Mouse (Mus musculus): ENCODE data around the gene Med24. TPM values are rescaled to one million over a fixed set of nuclear protein-coding genes. Genes with fewer than 3 reads are reported as not detected.

Gene Med24
- polyA plus RNA-seq, 1 experiment from 2014 or later, result 62.3 TPM

DNA sequence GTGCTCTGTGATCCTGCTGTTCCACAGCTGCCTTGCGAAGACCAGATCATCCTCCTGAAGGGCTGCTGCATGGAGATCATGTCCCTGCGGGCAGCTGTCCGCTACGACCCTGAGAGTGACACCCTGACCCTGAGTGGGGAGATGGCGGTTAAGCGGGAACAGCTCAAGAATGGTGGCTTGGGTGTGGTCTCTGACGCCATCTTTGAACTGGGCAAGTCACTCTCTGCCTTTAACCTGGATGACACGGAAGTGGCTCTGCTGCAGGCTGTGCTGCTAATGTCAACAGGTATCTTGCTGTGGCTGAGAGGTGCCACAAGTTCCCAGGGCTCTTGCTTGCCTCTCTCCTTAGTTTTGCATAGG is 34.2 kb upstream of the Med24 start:
- Histone ChIP-seq H3K4me3 (no peak overlapping the region), H3K9ac (no peak overlapping the region), H3K27me3 (no peaks in the 10 kb centered on the region), H3K36me3 (peaks cover 74% of the 10 kb centered on the region), H3K4me2 (no peak overlapping the region), H3K4me1 (replicated peaks) (peaks cover 41% of the 10 kb centered on the region), H3K9me3 (no peaks in the 10 kb centered on the region), H3K27ac (replicated peaks) (no peak overlapping the region)
- no peak for ATAC-seq (ENCODE audit: low read depth)
- WGBS, result 86% methylated on average over 8 of the region's 8 CpGs

DNA sequence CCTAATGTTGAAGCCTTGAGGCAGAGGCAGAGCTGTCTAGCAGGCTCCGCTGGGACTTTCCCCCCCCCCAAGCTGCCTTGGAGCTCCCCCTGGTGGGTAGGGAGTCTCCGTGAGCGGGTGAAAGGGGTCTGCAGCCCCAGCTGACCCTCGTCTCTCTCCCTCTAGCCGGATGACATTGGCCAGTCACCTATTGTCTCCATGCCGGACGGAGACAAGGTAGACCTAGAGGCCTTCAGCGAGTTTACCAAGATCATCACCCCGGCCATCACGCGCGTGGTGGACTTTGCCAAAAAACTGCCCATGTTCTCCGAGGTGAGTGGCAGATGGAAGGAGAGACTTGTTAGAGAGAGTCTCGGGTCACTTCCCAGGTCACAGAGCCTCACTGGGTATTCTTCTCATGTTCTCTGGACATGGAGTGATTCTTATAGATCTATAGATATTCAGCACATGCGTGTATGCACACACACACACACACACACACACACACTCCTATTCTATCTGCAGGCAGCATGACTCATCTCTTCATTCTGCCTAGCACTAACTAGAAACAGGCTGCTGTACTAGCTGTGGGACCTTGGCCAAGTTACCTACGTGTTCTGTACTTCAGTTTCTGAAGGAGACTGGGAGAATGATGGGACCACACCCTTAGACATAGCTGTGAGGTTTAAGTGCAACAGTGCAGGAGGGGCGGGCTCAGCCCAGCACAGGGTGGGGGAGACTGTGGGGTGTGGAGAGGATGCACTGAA is 33.7 kb upstream of the Med24 start:
- no peak overlapping the region for H3K4me3 ChIP-seq
- H3K9me3 ChIP-seq, result no peaks in the 10 kb centered on the region
- no peak overlapping the region for H3K9ac ChIP-seq
- WGBS, result 71% methylated on average over 17 of the region's 17 CpGs
- ATAC-seq (ENCODE audit: low read depth), result no peak
- no peaks in the 10 kb centered on the region for H3K27me3 ChIP-seq
- H3K36me3 ChIP-seq, result peaks cover 73% of the 10 kb centered on the region
- no peak overlapping the region for H3K27ac ChIP-seq (replicated peaks)
- no peak overlapping the region for H3K4me2 ChIP-seq
- H3K4me1 ChIP-seq (replicated peaks), result peaks cover 35% of the 10 kb centered on the region

DNA sequence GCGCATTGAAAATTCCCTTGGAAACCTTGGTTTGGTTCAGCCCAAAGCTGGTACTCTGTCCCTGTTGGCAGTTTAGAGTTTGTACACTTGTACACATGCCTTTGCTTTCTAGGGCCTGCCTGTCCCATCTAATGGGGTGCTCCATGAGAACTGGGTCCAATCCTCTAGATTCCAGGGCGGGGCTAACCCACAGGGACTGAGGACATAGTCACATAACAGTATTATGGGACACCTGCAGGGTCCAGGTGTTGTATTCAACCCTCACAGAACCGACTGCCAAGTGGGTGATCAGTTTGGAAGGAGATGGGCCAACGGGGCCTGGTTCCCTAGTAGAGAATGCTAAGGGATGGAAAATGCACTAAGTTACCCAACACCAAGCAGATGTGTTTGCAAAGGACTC is 32.7 kb upstream of the Med24 start:
- peaks cover 25% of the 10 kb centered on the region for H3K4me1 ChIP-seq (replicated peaks)
- H3K27ac ChIP-seq (replicated peaks), result no peak overlapping the region
- H3K4me3 ChIP-seq, result no peak overlapping the region
- H3K9ac ChIP-seq, result no peak overlapping the region
- H3K36me3 ChIP-seq, result peaks cover 82% of the 10 kb centered on the region
- 94% methylated on average over 4 of the region's 4 CpGs for WGBS
- no peaks in the 10 kb centered on the region for H3K9me3 ChIP-seq
- ATAC-seq (ENCODE audit: low read depth), result no peak
- H3K4me2 ChIP-seq, result no peak overlapping the region
- H3K27me3 ChIP-seq, result no peaks in the 10 kb centered on the region

DNA sequence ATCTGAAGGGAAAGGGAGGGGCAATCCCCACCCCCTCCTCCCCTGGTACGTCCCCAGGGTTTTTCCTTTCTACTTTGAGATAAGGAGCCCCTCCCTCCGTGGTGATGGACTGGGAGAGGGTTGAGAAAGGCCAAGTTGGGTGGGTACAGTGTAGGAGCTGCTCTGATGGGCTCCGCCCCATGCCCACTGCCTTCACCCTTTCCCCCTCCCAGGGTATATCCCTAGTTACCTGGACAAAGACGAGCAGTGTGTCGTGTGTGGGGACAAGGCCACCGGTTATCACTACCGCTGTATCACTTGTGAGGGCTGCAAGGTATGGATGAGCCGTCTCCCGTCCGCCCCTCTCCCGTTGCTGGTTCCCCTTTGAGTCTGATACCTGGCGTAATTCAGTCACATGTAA is 27.5 kb upstream of the Med24 start:
- Histone ChIP-seq H3K4me2 (no peak overlapping the region), H3K27me3 (no peaks in the 10 kb centered on the region), H3K27ac (replicated peaks) (no peak overlapping the region)

DNA sequence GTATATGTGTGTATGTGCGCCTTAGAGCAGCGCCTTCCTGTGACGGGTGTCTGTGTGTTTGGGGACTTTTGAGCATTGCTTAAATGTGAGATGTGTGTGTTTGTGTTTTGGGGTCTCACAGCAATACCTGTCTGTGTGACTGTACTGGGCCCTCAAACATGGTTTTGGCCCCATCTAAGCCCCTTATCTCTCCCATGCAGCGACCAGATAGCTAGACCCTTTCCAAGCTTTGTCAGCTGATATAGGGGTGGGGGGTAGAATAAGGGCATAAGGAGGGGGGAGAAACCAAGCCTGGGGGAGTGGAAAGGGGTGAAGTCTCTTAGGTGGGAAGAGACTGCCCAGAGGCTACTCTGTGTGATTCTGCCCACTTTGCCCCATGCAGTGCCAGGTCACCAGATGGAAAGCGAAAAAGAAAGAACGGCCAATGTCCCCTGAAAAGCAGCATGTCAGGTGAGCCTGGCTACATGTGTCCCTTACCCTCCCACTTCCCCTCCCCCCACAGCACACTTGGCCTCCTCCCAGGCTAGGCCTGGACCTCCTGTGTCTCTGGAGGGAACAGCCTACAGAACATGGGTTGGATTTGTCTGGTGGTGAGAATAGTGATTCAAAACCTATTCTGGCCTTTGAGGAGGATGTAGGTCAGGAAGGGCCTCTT is 26.6 kb upstream of the Med24 start:
- H3K36me3 ChIP-seq, result peaks cover 68% of the 10 kb centered on the region
- no peak overlapping the region for H3K9ac ChIP-seq
- no peaks in the 10 kb centered on the region for H3K9me3 ChIP-seq
- no peak overlapping the region for H3K4me2 ChIP-seq
- H3K4me3 ChIP-seq, result no peak overlapping the region
- WGBS, result 93% methylated on average over 6 of the region's 6 CpGs
- no peak for ATAC-seq (ENCODE audit: low read depth)
- H3K27me3 ChIP-seq, result no peaks in the 10 kb centered on the region
- H3K27ac ChIP-seq (replicated peaks), result no peak overlapping the region
- peaks cover 44% of the 10 kb centered on the region for H3K4me1 ChIP-seq (replicated peaks)

More for the DNA sequence above, 27.5 kb upstream of the Med24 start:
- 91% methylated on average over 12 of the region's 12 CpGs for WGBS
- H3K9ac ChIP-seq, result peak overlapping the region; percentile 17; the same call in 1 of the 2 replicates
- H3K9me3 ChIP-seq, result no peaks in the 10 kb centered on the region
- H3K4me3 ChIP-seq, result no peak overlapping the region
- ATAC-seq (ENCODE audit: low read depth), result no peak
- peaks cover 76% of the 10 kb centered on the region for H3K36me3 ChIP-seq
- H3K4me1 ChIP-seq (replicated peaks), result peaks cover 36% of the 10 kb centered on the region

DNA sequence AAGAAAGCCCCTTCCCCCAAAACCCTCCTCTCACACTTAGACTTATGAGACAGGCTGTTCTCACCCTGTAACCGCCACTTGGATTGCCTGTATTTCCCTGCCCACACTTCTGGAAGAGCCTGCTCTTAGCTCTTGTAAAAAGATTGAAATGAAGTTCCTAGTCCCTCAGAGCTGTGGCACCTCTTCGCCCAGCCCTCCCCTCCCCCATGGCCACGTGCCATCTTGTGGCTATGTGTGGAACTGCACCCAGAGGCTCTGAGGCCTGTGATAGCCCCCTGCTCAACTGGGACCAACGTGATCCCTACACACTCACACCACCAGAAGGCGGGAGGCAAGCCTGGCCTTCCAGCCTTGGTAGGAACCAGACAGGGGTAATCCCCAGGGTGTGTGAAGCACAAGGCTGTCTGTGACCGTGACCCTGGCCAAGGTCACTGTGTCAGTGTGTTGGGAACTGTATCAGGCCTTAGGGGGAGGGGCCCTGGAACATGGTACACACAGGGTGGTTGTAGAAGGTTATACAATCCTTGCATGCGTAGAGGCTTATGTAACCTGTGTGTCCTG is 25.5 kb upstream of the Med24 start:
- Histone ChIP-seq H3K27me3 (no peaks in the 10 kb centered on the region), H3K36me3 (peaks cover 56% of the 10 kb centered on the region), H3K4me3 (no peak overlapping the region), H3K4me1 (replicated peaks) (peaks cover 56% of the 10 kb centered on the region), H3K4me2 (0 out of 2 replicates have a peak overlapping the region, but pooled peaks have one; percentile 4), H3K27ac (replicated peaks) (peak overlapping the region; percentile 59), H3K9me3 (no peaks in the 10 kb centered on the region), H3K9ac (0 out of 2 replicates have a peak overlapping the region, but pooled peaks have one; percentile 43)
- no peak for ATAC-seq (ENCODE audit: low read depth)
- WGBS, result 20% methylated on average over 7 of the region's 7 CpGs

DNA sequence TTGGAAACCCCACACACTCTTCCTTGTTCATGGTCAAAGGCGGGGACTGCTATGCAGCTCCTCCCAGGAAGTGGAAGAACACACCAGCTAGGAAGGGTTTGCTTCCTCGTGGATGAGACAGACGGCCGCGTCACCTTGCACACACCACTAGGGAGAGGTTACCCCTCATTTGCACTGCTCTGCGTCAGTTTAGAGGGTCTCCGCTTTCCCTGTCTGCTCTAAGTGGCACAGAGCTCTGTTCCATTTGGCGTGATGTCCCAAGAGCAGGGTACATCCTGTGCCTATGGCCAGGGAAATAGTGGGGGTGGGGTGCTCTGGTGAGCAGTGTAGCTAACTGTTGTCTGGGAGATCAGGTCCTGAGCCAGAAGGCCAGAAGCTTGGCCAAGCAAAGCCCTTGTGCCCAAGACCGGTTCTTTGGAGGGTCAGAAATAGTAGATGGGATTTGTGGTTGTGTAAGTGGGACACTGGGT is 25.0 kb upstream of the Med24 start:
- WGBS, result 74% methylated on average over 9 of the region's 9 CpGs
- Histone ChIP-seq H3K27ac (replicated peaks) (peak overlapping the region; percentile 59), H3K9ac (peak overlapping the region; percentile 43; the same call in 1 of the 2 replicates), H3K4me2 (0 out of 2 replicates have a peak overlapping the region, but pooled peaks have one; percentile 4), H3K36me3 (peaks cover 56% of the 10 kb centered on the region), H3K27me3 (no peaks in the 10 kb centered on the region), H3K4me1 (replicated peaks) (peaks cover 61% of the 10 kb centered on the region), H3K4me3 (no peak overlapping the region), H3K9me3 (no peaks in the 10 kb centered on the region)
- no peak for ATAC-seq (ENCODE audit: low read depth)

DNA sequence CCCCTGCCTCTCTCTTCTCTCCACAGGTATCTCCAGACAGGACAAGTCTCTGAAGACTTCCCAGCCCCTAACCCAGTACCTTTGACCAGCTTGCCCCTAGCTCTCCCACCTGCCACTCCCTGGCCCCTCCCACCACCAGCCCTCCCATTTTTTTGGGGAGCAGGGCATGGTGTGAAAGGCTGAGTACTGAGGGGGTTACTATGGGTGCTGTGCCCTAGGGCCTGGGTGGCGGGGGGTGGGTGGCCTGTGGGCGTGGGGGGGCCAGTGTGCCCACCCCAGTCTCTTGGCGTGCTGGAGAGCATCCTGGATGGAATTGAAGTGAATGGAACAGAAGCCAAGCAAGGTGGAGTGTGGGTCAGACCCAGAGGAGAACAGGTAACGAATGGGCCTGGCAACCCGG is 24.0 kb upstream of the Med24 start:
- no peaks in the 10 kb centered on the region for H3K9me3 ChIP-seq
- no peak overlapping the region for H3K4me3 ChIP-seq
- H3K27ac ChIP-seq (replicated peaks), result no peak overlapping the region
- H3K36me3 ChIP-seq, result peaks cover 48% of the 10 kb centered on the region
- H3K9ac ChIP-seq, result no peak overlapping the region
- peaks cover 70% of the 10 kb centered on the region for H3K4me1 ChIP-seq (replicated peaks)
- WGBS, result 93% methylated on average over 5 of the region's 5 CpGs
- H3K27me3 ChIP-seq, result no peaks in the 10 kb centered on the region
- ATAC-seq (ENCODE audit: low read depth), result no peak
- no peak overlapping the region for H3K4me2 ChIP-seq

DNA sequence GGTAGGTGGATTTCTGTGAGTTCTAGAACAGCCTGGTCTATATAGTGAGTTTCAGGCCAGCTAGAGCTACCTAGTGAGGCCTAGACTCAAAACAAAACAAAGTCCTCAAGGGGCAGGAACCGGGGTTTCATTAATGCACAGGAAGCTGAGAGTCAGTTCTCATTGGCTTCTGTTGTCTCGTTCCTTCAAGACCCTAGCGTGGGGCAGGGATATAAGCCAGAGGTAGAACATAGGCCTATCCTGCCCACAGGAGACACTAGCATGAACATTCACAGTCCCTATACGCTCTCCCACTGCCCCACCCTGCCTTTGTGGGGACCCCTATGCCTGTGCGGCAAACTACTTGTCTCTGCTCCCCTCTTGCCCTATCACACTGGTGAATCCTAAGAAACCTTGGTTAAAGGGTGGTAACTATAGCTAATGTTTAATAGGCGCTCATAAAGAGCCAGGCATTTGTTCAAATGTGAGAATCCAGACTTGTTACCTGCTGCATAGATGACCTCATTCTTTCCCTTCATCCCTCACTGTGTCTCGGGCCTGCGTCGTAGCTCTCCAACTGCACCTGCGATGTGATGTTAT is 23.4 kb upstream of the Med24 start:
- Histone ChIP-seq H3K4me2 (no peak overlapping the region), H3K9ac (peak overlapping the region; percentile 18; the same call in 1 of the 2 replicates), H3K4me3 (no peak overlapping the region), H3K4me1 (replicated peaks) (peaks cover 76% of the 10 kb centered on the region), H3K9me3 (no peaks in the 10 kb centered on the region), H3K27me3 (no peaks in the 10 kb centered on the region), H3K27ac (replicated peaks) (peak overlapping the region; percentile 98), H3K36me3 (peaks cover 43% of the 10 kb centered on the region)
- no peak for ATAC-seq (ENCODE audit: low read depth)
- 85% methylated on average over 10 of the region's 10 CpGs for WGBS

DNA sequence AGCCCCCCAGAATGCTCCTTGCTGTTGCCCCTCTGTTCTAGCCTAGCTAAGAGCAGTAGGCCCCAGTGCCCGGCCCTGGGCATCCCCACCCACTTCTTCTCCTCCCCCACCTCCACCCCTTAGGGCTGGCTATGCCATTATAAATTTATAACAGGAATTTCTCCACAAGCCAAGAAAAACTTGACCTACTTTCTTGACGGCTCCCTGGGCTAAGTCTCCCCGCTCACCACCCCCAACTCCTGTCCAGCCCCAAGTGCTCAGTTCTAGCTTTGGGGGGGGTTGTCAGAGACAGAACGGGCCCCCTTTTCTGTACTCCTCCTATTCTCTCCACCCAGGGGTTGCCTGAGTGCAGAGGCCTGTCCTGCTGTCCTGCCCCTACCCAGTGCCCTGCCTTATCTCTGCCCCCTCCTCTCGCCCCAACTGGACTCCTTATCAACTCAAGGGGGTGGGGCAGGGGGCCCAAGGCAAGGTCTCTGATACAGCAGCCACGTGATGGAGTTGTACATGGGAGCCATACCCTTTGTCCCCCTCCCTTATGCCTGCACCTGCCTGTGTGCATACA is 22.1 kb upstream of the Med24 start:
- 22% methylated on average over 6 of the region's 6 CpGs for WGBS

DNA sequence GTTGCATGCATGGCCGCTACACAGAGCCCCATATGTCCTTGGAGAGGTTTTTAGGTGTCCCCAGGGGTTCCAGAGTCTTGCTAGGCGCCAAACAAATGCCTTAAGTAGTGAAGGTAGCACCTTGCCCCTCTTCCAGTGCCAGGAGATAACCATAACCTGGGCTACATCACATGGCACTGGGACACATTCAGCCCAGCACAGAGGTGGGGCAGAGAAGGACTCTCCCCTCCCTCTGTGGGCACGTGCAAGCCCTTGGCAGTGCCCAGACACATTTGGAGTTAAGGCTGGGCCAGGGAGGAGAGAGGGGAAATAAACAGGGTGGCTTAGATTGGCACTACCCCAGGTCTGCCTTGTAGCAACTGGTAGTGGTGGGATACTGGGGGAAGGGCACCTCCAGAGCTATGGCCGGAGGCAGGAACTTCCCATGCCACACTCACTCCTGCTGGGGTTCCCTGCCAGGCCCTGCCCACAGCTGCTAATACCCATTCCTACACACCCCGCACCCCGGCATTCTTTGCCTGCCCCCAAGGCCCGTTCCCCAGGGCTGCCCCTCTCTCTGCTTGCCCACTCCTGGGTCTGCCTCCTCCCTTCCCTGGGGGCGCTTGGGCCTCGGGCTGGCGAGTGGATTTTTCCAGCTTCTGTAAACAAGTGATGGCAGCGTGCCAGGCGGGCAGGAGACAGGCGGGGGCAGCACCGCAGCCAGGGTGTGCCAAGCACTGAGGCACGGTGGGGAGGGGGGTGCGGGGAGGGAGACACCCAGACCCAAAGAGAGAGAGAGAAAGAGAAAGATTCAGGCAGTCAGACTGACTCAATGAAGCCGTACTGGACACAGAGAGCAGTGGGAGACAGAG is 21.3 kb upstream of the Med24 start:
- Histone ChIP-seq H3K9ac (peak overlapping the region; percentile 76), H3K27ac (replicated peaks) (peak overlapping the region; percentile 98), H3K9me3 (no peaks in the 10 kb centered on the region), H3K4me3 (peak overlapping the region; percentile 11), H3K27me3 (no peaks in the 10 kb centered on the region), H3K36me3 (peaks cover 23% of the 10 kb centered on the region), H3K4me1 (replicated peaks) (peaks cover 96% of the 10 kb centered on the region), H3K4me2 (peak overlapping the region; percentile 96)
- 9% methylated on average over 17 of the region's 17 CpGs for WGBS
- ATAC-seq (ENCODE audit: low read depth), result peak; percentile 62

More for the DNA sequence above, 22.1 kb upstream of the Med24 start:
- H3K9ac ChIP-seq, result peak overlapping the region; percentile 76
- H3K36me3 ChIP-seq, result peaks cover 30% of the 10 kb centered on the region
- peak overlapping the region; percentile 11; the same call in 1 of the 2 replicates for H3K4me3 ChIP-seq
- H3K27ac ChIP-seq (replicated peaks), result peak overlapping the region; percentile 98
- H3K9me3 ChIP-seq, result no peaks in the 10 kb centered on the region
- peak overlapping the region; percentile 96 for H3K4me2 ChIP-seq
- ATAC-seq (ENCODE audit: low read depth), result peak; percentile 41
- H3K27me3 ChIP-seq, result no peaks in the 10 kb centered on the region
- H3K4me1 ChIP-seq (replicated peaks), result peaks cover 88% of the 10 kb centered on the region

Data from neural tube, embryonic 13.5 days (tissue).